Mouse (Mus musculus) liver, embryonic 11.5 days (tissue): ENCODE results near the gene Frmd4a. TPM values are rescaled to one million over a fixed set of nuclear protein-coding genes. Genes with fewer than 3 reads are reported as not detected.

Experiments used
- ATAC-seq: fragments of 200-750 bp; cut with Nextera tagmentation; replicated peaks from 2 replicates; pipeline ENCODE4 v1.8.0; 2017; ENCODE audit warnings: moderate number of reproducible peaks, mild to moderate bottlenecking, moderate TSS enrichment, moderate library complexity; ENCODE audit not compliant: low FRiP score
- DNase-seq: peaks from one replicate; pipeline ENCODE4 v3.0.0-alpha.2; 2017; ENCODE audit warnings: low spot score
- H3K27ac ChIP-seq: fragments of 300-500 bp; sonication (generic); 2 replicates; pipeline ENCODE4 v1.5.1; 2014; ENCODE audit warnings: mild to moderate bottlenecking, low read depth, low read length, control low read depth
- H3K27me3 ChIP-seq: fragments of 300-500 bp; sonication (generic); replicated peaks from 2 replicates; pipeline ENCODE4 v1.6.1; 2014; ENCODE audit warnings: low read length, mixed read lengths; ENCODE audit not compliant: control insufficient read depth, insufficient read depth
- H3K36me3 ChIP-seq: fragments of 300-500 bp; sonication (generic); 2 replicates; pipeline ENCODE4 v1.6.1; 2014; ENCODE audit warnings: mild to moderate bottlenecking, low read length, moderate library complexity, mixed read lengths; ENCODE audit not compliant: control insufficient read depth, insufficient read depth
- H3K4me1 ChIP-seq: fragments of 300-500 bp; sonication (generic); replicated peaks from 2 replicates; pipeline ENCODE4 v1.6.1; 2014; ENCODE audit warnings: low read length, mixed read lengths; ENCODE audit not compliant: control insufficient read depth, insufficient read depth
- H3K4me2 ChIP-seq: fragments of 300-500 bp; sonication (generic); 2 replicates; pipeline ENCODE4 v1.6.1; 2014; ENCODE audit warnings: mild to moderate bottlenecking, control low read depth, moderate library complexity
- H3K4me3 ChIP-seq: fragments of 300-500 bp; sonication (generic); 2 replicates; pipeline ENCODE4 v1.5.1; 2014; ENCODE audit warnings: low read depth, low read length, control low read depth
- H3K9ac ChIP-seq: fragments of 300-500 bp; sonication (generic); 2 replicates; pipeline ENCODE4 v1.6.1; 2014; ENCODE audit warnings: low read depth, low read length, control low read depth
- H3K9me3 ChIP-seq: fragments of 300-500 bp; sonication (generic); 2 replicates; pipeline ENCODE4 v1.6.1; 2016; ENCODE audit warnings: low read length, inconsistent platforms, mixed read lengths; ENCODE audit not compliant: control insufficient read depth
- WGBS: fragments of 180-500 bp; shearing (Covaris S2); extraction: QIAGEN DNeasy Blood & Tissue Kit; methylation state at CpG from one replicate; pipeline ENCODE4 v1.1.7; 2014; 5-methylcytosine and 5-hydroxymethylcytosine counted together
- polyA plus RNA-seq: library from polyadenylated mRNA; unstranded; fragments of >200 nt; fragmentation: Nextera tagmentation; extraction: Ambion mirVana; gene quantifications from 2 replicates; pipeline ENCODE4 v1.2.1, GENCODE M21; 2014

The Frmd4a gene
- polyA plus RNA-seq, 1 experiment from 2014 or later: 18.6 TPM

DNA sequence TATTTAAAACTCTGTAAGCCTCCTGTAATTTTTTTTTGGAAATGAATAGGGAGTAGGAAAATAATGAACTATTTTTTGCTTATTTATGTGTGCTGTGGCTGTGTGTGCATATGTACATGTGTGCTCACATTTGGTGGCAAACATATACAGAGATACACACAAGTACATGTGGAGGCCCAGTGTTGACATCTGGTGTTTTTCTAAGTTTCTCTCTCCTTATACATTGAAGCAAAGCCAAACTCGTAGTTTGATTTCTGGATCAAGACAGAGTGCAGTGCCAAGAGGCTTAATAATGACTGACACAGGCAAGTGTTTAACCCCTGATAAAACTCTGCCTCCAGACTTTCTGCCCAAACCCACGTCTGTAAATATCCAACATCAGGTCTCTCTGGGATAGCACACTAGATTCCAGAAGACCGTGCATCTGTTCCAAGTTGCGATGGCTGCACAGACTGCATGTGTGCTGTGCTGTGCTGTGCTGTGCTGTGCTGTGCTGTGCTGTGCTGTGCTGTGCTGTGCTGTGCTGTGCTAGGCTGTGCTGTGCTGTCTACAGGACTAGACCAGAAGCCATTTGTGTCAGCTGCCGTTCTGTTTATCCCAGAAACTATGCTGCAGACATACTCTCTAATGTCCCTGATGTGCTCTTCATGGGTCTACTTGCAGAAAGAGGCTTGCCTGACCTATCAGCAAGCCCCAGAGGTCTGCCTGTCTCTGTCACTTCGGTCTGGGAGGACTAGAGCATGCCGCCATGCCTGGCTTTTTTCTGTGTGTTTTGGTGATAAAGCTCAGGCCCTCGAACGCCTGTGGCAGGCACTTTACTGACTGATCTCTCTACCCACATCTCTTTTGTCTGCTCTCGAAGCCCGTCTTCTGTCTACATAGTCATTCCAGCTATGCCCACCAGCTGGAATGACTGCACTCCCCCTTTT is 437.8 kb downstream of the Frmd4a start:
- Histone ChIP-seq H3K4me2 (no peak overlapping the region), H3K4me1 (peaks cover 6% of the 10 kb centered on the region), H3K9me3 (no peaks in the 10 kb centered on the region), H3K36me3 (no peaks in the 10 kb centered on the region), H3K9ac (no peak overlapping the region), H3K4me3 (no peak overlapping the region), H3K27me3 (no peaks in the 10 kb centered on the region), H3K27ac (no peak overlapping the region; the same call in 1 of the 2 replicates)
- DNase-seq: no peak
- 45% methylated on average over 11 of the region's 11 CpGs for WGBS
- ATAC-seq: peak; percentile 68

DNA sequence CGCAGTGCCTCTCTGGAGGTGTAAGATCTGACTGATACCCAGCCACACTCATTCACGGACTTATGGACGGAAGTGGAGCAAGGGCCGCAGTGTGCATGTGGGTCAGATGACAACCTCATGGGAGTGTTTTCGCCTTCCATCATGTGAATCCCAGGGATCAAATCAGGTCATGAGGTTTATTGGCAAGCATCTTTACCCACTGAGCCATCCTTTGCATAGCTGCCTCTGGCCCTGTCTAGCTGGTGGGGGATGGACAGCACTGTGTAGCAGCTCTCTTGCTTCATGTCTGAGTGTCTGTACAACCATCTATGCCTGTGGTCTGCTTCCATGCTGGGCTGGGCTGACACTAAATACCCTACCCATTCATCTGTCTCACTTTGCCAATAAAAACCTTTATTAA is 443.4 kb downstream of the Frmd4a start:
- no peaks in the 10 kb centered on the region for H3K36me3 ChIP-seq
- no peak overlapping the region for H3K27ac ChIP-seq
- H3K4me1 ChIP-seq: peaks cover 4% of the 10 kb centered on the region
- ATAC-seq: no peak
- no peaks in the 10 kb centered on the region for H3K27me3 ChIP-seq
- no peak overlapping the region for H3K4me2 ChIP-seq
- WGBS: 71% methylated on average over 5 of the region's 5 CpGs
- no peak overlapping the region for H3K4me3 ChIP-seq
- no peak for DNase-seq
- no peak overlapping the region for H3K9ac ChIP-seq
- no peaks in the 10 kb centered on the region for H3K9me3 ChIP-seq

GRCm38 (mm10) chr2:4461514-4461913 is 444.0 kb downstream of the Frmd4a start:
- Histone ChIP-seq H3K27ac (no peak overlapping the region), H3K4me2 (no peak overlapping the region), H3K27me3 (no peaks in the 10 kb centered on the region), H3K4me3 (no peak overlapping the region), H3K36me3 (no peaks in the 10 kb centered on the region), H3K4me1 (peaks cover 9% of the 10 kb centered on the region), H3K9ac (no peak overlapping the region), H3K9me3 (no peaks in the 10 kb centered on the region)
- WGBS: 33% methylated on average over 2 of the region's 2 CpGs
- DNase-seq (no peak), ATAC-seq (no peak)

GRCm38 (mm10) chr2:4462480-4462879 is 445.0 kb downstream of the Frmd4a start:
- no peak overlapping the region for H3K4me2 ChIP-seq
- no peak overlapping the region for H3K9ac ChIP-seq
- no peak overlapping the region for H3K27ac ChIP-seq
- no peaks in the 10 kb centered on the region for H3K27me3 ChIP-seq
- 41% methylated on average over 11 of the region's 11 CpGs for WGBS
- H3K4me3 ChIP-seq: no peak overlapping the region
- no peaks in the 10 kb centered on the region for H3K9me3 ChIP-seq
- DNase-seq: no peak
- no peaks in the 10 kb centered on the region for H3K36me3 ChIP-seq
- H3K4me1 ChIP-seq: peaks cover 17% of the 10 kb centered on the region
- no peak for ATAC-seq

GRCm38 (mm10) chr2:4466084-4466483 is 448.6 kb downstream of the Frmd4a start:
- no peak overlapping the region for H3K4me2 ChIP-seq
- H3K9ac ChIP-seq: no peak overlapping the region
- DNase-seq (no peak), ATAC-seq (no peak)
- no peak overlapping the region for H3K4me3 ChIP-seq
- no peaks in the 10 kb centered on the region for H3K36me3 ChIP-seq
- H3K27me3 ChIP-seq: no peaks in the 10 kb centered on the region
- H3K4me1 ChIP-seq: peaks cover 18% of the 10 kb centered on the region
- WGBS: 57% methylated on average over 3 of the region's 3 CpGs
- H3K9me3 ChIP-seq: 0 out of 2 replicates have a peak, but pooled peaks cover 3% of the 10 kb centered on the region
- H3K27ac ChIP-seq: no peak overlapping the region

DNA sequence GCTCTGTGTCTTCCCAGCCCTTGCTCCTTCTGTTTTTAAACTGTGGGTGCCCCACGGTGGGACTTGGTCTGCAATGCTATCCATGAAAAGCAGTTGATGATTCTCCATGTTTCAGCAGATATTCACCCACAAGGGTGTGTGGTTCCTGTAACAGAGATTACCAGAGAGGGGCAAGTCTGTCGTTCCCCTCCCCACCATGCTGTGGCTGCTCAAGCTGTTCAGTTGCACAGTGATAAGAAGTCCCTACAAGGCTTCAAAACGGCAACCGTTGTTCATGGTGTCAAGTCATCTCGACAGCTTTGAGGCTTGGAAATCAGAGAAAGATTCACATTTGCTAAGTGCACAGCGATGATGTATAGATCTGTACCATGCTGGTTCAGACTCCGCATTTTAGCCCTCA is 449.8 kb downstream of the Frmd4a start:
- H3K36me3 ChIP-seq: no peaks in the 10 kb centered on the region
- no peak for DNase-seq
- ATAC-seq: peak; percentile 88
- 49% methylated on average over 7 of the region's 7 CpGs for WGBS
- H3K4me2 ChIP-seq: no peak overlapping the region
- no peak overlapping the region for H3K4me3 ChIP-seq
- H3K27ac ChIP-seq: no peak overlapping the region
- no peaks in the 10 kb centered on the region for H3K27me3 ChIP-seq
- 0 out of 2 replicates have a peak, but pooled peaks cover 3% of the 10 kb centered on the region for H3K9me3 ChIP-seq
- no peak overlapping the region for H3K9ac ChIP-seq
- H3K4me1 ChIP-seq: peaks cover 18% of the 10 kb centered on the region

DNA sequence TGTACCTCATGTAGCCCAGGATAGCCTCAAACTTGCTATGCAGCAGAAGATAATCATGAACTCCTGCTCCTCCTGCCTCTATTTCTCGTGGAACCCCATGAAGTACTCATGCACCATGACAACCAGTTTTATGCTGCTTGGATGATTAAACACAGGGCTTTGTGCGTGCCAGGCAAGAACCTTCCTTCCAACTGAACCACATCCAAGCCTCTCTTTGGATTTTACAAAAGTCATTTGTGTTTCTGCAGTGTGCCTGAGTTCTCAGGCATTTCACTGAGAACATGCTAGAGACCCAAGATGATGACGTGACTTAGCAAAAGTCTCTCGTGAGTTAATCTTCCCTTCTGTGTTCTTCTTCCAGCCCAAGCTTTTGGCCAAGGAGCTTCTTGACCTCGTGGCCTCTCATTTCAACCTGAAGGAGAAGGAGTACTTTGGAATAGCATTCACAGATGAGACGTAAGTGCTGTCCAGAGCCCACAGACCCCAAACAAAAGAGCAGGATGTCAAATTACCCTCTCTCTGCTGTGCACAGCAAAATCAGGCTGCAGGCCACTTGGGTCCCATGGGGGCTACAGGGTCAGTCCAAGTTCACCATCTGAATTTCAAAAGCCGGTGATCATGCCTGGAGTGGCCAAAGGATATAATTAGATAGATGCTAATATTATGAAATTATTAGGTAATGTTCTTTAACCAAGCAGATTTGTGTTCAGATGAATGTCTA is 455.4 kb downstream of the Frmd4a start:
- Histone ChIP-seq H3K4me3 (no peak overlapping the region), H3K9ac (no peak overlapping the region), H3K4me1 (no peaks in the 10 kb centered on the region), H3K36me3 (no peaks in the 10 kb centered on the region), H3K9me3 (0 out of 2 replicates have a peak, but pooled peaks cover 3% of the 10 kb centered on the region), H3K27ac (no peak overlapping the region), H3K4me2 (no peak overlapping the region), H3K27me3 (no peaks in the 10 kb centered on the region)
- no peak for DNase-seq
- ATAC-seq: no peak
- WGBS: 70% methylated on average over 7 of the region's 7 CpGs

DNA sequence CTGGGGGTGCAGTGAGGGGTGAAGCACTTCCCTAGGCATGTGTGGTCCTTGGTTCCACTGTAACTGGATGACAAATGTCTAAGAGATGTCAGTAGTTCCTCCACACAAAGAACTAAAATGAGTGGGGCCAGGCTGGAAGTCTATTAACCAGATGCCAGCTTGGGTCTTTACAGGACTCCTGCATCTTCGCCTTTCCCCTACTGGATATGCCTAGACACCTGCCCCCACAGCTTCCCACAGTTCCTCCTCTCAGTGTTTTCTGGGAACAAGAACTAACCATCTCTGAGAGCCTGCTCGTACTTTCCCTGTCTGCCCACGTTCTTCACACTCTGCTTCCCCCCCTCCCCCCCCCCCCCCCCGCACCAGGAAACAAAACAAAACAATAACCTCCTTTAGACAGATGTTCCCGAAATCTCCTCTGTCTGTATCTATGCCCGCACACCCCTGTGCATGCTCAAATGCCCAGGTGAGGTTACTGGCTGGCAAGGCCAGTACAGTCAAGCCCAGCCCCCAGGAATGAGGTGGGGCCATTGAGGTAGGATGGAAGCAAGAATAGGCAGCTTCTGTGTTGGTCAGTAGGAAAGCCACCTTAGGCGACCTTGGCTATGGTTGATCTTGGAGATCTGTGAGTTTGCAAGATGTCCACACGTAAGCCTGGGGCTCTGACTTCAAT is 456.5 kb downstream of the Frmd4a start:
- Histone ChIP-seq H3K27ac (no peak overlapping the region), H3K36me3 (no peaks in the 10 kb centered on the region), H3K9me3 (0 out of 2 replicates have a peak, but pooled peaks cover under 1% of the 10 kb centered on the region), H3K4me2 (no peak overlapping the region), H3K4me3 (no peak overlapping the region), H3K27me3 (no peaks in the 10 kb centered on the region), H3K9ac (no peak overlapping the region), H3K4me1 (no peaks in the 10 kb centered on the region)
- no peak for ATAC-seq
- DNase-seq: no peak
- 65% methylated on average over 8 of the region's 8 CpGs for WGBS
